Mouse (Mus musculus) forebrain, embryonic 14.5 days (tissue): ENCODE measurements around the gene Hist2h3c1. TPM values are rescaled to one million over a fixed set of nuclear protein-coding genes. Genes with fewer than 3 reads are reported as not detected.

Experiments
- ATAC-seq: fragments of 200-750 bp; cut with Nextera tagmentation; 2 replicates; pipeline ENCODE4 v1.8.0; 2017; ENCODE audit warnings: mild to moderate bottlenecking, moderate library complexity
- DNase-seq: peaks from one replicate; pipeline ENCODE4 v3.0.0-alpha.2; 2015; ENCODE audit warnings: low spot score
- H3K27ac ChIP-seq: fragments of 300-500 bp; sonication (generic); 2 replicates; pipeline ENCODE4 v1.5.1; 2014; ENCODE audit warnings: low read depth, mild to moderate bottlenecking, control low read depth, low read length, moderate library complexity
- H3K27me3 ChIP-seq: fragments of 300-500 bp; sonication (generic); replicated peaks from 2 replicates; pipeline ENCODE4 v1.6.1; 2014; ENCODE audit warnings: low read length, control low read depth, mixed read lengths; ENCODE audit not compliant: control insufficient read depth, insufficient read depth
- H3K36me3 ChIP-seq: fragments of 300-500 bp; sonication (generic); 2 replicates; pipeline ENCODE4 v1.6.1; 2014; ENCODE audit warnings: low read length, control low read depth; ENCODE audit not compliant: control insufficient read depth, insufficient read depth
- H3K4me1 ChIP-seq: fragments of 300-500 bp; sonication (generic); 2 replicates; pipeline ENCODE4 v1.6.1; 2014; ENCODE audit warnings: antibody characterized with exemption, low read length, control low read depth; ENCODE audit not compliant: control insufficient read depth, insufficient read depth
- H3K4me2 ChIP-seq: fragments of 300-500 bp; sonication (generic); 2 replicates; pipeline ENCODE4 v1.6.1; 2014; ENCODE audit warnings: mild to moderate bottlenecking, control low read depth, low read length
- H3K4me3 ChIP-seq: fragments of 300-500 bp; sonication (generic); 2 replicates; pipeline ENCODE4 v1.5.1; 2014; ENCODE audit warnings: low read depth, low read length, control low read depth
- H3K9ac ChIP-seq: fragments of 300-500 bp; sonication (generic); 2 replicates; pipeline ENCODE4 v1.6.1; 2014; ENCODE audit warnings: mild to moderate bottlenecking, low read length, control low read depth, moderate library complexity
- H3K9me3 ChIP-seq: fragments of 300-500 bp; sonication (generic); replicated peaks from 2 replicates; pipeline ENCODE4 v1.6.1; 2016; ENCODE audit warnings: low read length, control low read depth, mixed read lengths; ENCODE audit not compliant: control insufficient read depth
- WGBS: fragments of 180-500 bp; shearing (Covaris S2); extraction: QIAGEN DNeasy Blood & Tissue Kit; methylation state at CpG from one replicate; pipeline ENCODE4 v1.1.7; 2014; 5-methylcytosine and 5-hydroxymethylcytosine counted together
- polyA plus RNA-seq: library from polyadenylated mRNA; unstranded; fragments of >200 nt; fragmentation: Nextera tagmentation; extraction: Ambion mirVana; gene quantifications from 2 replicates; pipeline ENCODE4 v1.2.1, GENCODE M21; 2014

Hist2h3c1 gene
- polyA plus RNA-seq, 1 experiment from 2014 or later = not detected

DNA sequence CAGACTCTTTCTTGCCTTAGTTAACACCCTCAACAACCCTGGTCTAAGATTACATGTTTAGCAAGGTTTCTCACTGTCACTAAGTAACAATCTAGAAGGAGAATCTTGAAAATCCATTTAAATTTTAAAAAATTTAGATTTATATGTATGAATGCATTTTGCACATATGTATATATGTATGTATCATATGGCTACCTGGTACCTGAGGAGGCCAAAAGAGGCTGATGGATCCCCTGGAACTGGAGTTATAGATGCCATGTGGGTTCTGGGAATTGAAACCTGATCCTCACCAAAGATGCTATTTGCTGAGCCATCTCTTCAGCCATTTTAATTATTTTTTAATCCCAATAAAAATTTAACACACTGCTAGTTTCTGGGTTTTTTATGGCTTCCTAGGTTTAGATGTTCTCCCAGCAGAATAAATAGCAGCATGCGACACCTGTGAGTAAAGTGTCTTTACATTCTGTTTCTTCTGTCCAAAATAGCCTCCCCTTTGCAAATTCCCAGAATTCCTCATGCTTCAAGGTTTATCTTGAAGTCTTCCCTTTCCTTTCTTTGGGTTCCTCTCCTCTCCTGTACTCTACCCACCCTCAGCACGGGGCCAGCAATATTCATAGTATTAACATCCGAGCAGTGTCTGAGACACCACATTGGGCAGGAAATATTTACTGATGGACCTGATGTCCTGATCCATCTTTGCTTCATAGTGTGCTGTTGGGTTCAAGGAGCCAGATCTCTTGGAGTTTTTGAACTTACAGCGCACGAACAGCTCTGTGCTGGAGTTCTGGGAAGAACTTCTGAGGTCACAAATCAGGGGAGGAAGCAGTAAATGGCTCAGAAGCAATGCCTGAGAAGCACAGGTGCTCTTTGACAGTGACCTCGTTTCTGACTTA is 1.9 kb downstream of the Hist2h3c1 start:
- Histone ChIP-seq H3K4me3 (peak overlapping the region; percentile 34), H3K4me1 (peaks cover 14% of the 10 kb centered on the region; the same call in 1 of the 2 replicates), H3K4me2 (peak overlapping the region; percentile 40), H3K9ac (peak overlapping the region; percentile 67), H3K27me3 (no peaks in the 10 kb centered on the region), H3K36me3 (no peaks in the 10 kb centered on the region), H3K9me3 (no peaks in the 10 kb centered on the region), H3K27ac (no peak overlapping the region)
- no peak for ATAC-seq
- WGBS = 54% methylated on average over 6 of the region's 6 CpGs
- DNase-seq = no peak

DNA sequence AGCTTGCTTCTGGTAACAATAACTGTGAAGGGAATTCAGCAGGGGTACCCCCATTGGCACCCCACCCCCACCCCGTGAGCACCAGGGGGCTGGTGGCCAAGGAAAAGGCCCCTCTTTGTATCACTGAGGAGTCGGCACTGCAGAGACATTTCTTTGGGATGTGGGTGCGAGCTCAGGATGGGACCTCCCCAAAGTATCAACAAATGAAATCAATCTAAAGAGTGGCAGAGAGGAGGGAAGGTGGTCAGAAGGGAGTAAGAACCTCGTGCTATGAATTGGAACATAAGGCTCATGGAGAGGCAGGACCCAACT is 2.5 kb downstream of the Hist2h3c1 start:
- no peaks in the 10 kb centered on the region for H3K9me3 ChIP-seq
- H3K4me1 ChIP-seq = peaks cover 11% of the 10 kb centered on the region; the same call in 1 of the 2 replicates
- no peak for ATAC-seq
- no peak overlapping the region for H3K27ac ChIP-seq
- WGBS = 52% methylated on average over 4 of the region's 4 CpGs
- H3K4me2 ChIP-seq = peak overlapping the region; percentile 40; the same call in 1 of the 2 replicates
- no peaks in the 10 kb centered on the region for H3K36me3 ChIP-seq
- no peak for DNase-seq
- H3K9ac ChIP-seq = no peak overlapping the region
- no peaks in the 10 kb centered on the region for H3K27me3 ChIP-seq
- no peak overlapping the region for H3K4me3 ChIP-seq

GRCm38 (mm10) chr3:96250890-96251289 is 4.4 kb downstream of the Hist2h3c1 start:
- no peak overlapping the region for H3K27ac ChIP-seq
- ATAC-seq = no peak
- H3K4me1 ChIP-seq = peaks cover 4% of the 10 kb centered on the region; the same call in 1 of the 2 replicates
- H3K4me2 ChIP-seq = no peak overlapping the region
- no peak overlapping the region for H3K9ac ChIP-seq
- DNase-seq = no peak
- no peak overlapping the region for H3K4me3 ChIP-seq
- 69% methylated on average over 3 of the region's 3 CpGs for WGBS
- H3K36me3 ChIP-seq = no peaks in the 10 kb centered on the region
- H3K9me3 ChIP-seq = no peaks in the 10 kb centered on the region
- no peaks in the 10 kb centered on the region for H3K27me3 ChIP-seq

- DNase-seq (no peak), ATAC-seq (no peak)
- peaks cover 4% of the 10 kb centered on the region; the same call in 1 of the 2 replicates for H3K4me1 ChIP-seq
- no peak overlapping the region for H3K27ac ChIP-seq
- no peak overlapping the region for H3K9ac ChIP-seq
- 91% methylated on average over 3 of the region's 3 CpGs for WGBS
- H3K27me3 ChIP-seq = no peaks in the 10 kb centered on the region
- no peaks in the 10 kb centered on the region for H3K9me3 ChIP-seq
- no peak overlapping the region for H3K4me3 ChIP-seq
- no peak overlapping the region for H3K4me2 ChIP-seq
- H3K36me3 ChIP-seq = no peaks in the 10 kb centered on the region
These were observed 5.3 kb downstream of the Hist2h3c1 start for GRCm38 (mm10) chr3:96251787-96252186.

- 56% methylated on average over 10 of the region's 10 CpGs for WGBS
- H3K9ac ChIP-seq = no peak overlapping the region
- no peak overlapping the region for H3K4me2 ChIP-seq
- no peaks in the 10 kb centered on the region for H3K36me3 ChIP-seq
- ATAC-seq (peak; percentile 58; the same call in 1 of the 2 replicates), DNase-seq (peak; percentile 62)
- no peak overlapping the region for H3K27ac ChIP-seq
- no peak overlapping the region for H3K4me3 ChIP-seq
- no peaks in the 10 kb centered on the region for H3K4me1 ChIP-seq
- no peaks in the 10 kb centered on the region for H3K27me3 ChIP-seq
- no peaks in the 10 kb centered on the region for H3K9me3 ChIP-seq
These were observed 8.3 kb downstream of the Hist2h3c1 start for GRCm38 (mm10) chr3:96254683-96255355.

- H3K9ac ChIP-seq = no peak overlapping the region
- H3K36me3 ChIP-seq = no peaks in the 10 kb centered on the region
- H3K27me3 ChIP-seq = no peaks in the 10 kb centered on the region
- no peak overlapping the region for H3K4me3 ChIP-seq
- WGBS = 86% methylated on average over 5 of the region's 5 CpGs
- H3K9me3 ChIP-seq = no peaks in the 10 kb centered on the region
- no peak overlapping the region for H3K27ac ChIP-seq
- no peak for DNase-seq
- H3K4me1 ChIP-seq = no peaks in the 10 kb centered on the region
- H3K4me2 ChIP-seq = no peak overlapping the region
- no peak for ATAC-seq
These were observed 9.6 kb downstream of the Hist2h3c1 start for GRCm38 (mm10) chr3:96255926-96256593.

- H3K27ac ChIP-seq = no peak overlapping the region
- 85% methylated on average over 3 of the region's 3 CpGs for WGBS
- no peaks in the 10 kb centered on the region for H3K36me3 ChIP-seq
- H3K27me3 ChIP-seq = no peaks in the 10 kb centered on the region
- H3K4me3 ChIP-seq = no peak overlapping the region
- H3K9ac ChIP-seq = no peak overlapping the region
- DNase-seq = no peak
- peaks cover 6% of the 10 kb centered on the region for H3K4me1 ChIP-seq
- ATAC-seq = no peak
- no peaks in the 10 kb centered on the region for H3K9me3 ChIP-seq
- no peak overlapping the region for H3K4me2 ChIP-seq
These were observed 10.7 kb downstream of the Hist2h3c1 start for GRCm38 (mm10) chr3:96257190-96257589.

- WGBS = 90% methylated on average over 5 of the region's 5 CpGs
- Histone ChIP-seq H3K36me3 (no peaks in the 10 kb centered on the region), H3K4me1 (peaks cover 18% of the 10 kb centered on the region), H3K9me3 (no peaks in the 10 kb centered on the region), H3K9ac (no peak overlapping the region), H3K4me2 (no peak overlapping the region), H3K4me3 (no peak overlapping the region), H3K27ac (no peak overlapping the region), H3K27me3 (no peaks in the 10 kb centered on the region)
- ATAC-seq (no peak), DNase-seq (no peak)
These were observed 13.7 kb downstream of the Hist2h3c1 start for GRCm38 (mm10) chr3:96260220-96260619.
